Mouse (Mus musculus) B cell, adult 62 days (primary cell): ENCODE data around the gene Gm13030. TPM values are rescaled to one million over a fixed set of nuclear protein-coding genes. Genes with fewer than 3 reads are reported as not detected.

ENCODE experiments used
- total RNA-seq: library from RNA; stranded (reverse); gene quantifications from 4 replicates; pipeline ENCODE4 v1.2.4, GENCODE M21; 2023

The Gm13030 gene
- not detected in 4 replicates for total RNA-seq

DNA sequence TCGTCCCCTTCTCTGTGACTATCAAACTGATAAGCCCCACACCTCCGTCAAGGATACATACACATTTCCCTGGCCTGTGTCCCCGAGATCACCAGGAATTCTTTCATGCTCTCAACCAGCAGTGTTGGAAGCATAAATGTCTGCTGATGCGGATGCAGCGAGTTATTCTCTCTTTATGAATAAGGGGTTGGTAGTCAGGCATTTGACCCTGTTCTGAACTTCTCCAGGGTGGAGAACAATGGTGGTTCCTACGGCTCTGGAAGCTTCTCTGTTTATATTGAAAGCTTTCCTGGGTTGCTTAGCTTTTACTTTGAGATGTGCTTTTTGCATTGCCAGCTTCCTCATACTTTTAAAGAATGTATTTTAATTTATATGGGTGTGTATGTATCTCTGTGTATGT, at the start of gene Gm13030:
Gene Gm13030, minus strand, starts transcription at position 101 of the 400 bp plus-strand sequence.

DNA sequence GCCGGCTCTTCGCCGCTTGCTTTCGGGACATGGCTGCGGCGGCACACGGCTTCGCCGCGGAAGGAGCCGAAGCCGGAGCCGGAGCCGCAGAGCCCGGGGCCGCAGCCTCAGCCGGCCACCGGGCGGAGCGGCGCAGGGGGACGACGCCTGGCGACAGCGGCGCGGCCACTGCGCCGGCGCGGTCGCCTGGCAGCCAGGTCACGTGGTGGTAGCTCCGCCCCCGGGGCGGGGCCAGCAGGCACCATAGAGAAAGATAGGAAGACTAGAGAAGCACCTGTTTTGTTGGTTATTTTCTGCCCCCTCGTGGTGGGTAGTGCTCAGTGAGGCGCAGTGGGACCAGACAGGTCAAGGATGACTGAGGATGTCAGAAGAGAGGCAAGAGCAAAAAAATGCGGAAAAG, 40.0 kb upstream of the Gm13030 start, which contains the start of gene Otud3:
Gene Otud3, minus strand, starts transcription at position 149 of the 400 bp plus-strand sequence.

DNA sequence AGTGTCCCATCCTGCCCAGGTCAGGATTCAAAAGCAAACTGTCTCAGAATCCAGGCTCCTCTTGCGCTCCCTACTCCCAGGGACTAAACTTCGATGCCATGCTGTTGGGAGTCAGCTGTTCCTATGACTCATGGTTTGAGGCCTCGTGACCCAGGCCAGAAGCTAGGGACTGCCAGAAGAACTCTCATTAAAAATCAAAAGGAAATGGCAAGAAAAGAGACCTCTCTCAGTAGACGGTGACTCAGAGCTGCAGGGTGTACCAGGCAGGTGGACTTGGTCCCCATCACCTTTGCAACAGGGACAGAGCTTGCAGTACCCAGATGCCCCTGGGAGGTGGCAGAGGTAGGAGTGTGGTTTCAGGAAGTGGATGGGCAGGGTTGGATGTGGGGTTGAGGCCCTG, 4.0 kb upstream of the Gm13030 start, which contains the start of gene Pla2g2e:
Gene Pla2g2e, plus strand, starts transcription at position 212 of the 400 bp plus-strand sequence.

DNA sequence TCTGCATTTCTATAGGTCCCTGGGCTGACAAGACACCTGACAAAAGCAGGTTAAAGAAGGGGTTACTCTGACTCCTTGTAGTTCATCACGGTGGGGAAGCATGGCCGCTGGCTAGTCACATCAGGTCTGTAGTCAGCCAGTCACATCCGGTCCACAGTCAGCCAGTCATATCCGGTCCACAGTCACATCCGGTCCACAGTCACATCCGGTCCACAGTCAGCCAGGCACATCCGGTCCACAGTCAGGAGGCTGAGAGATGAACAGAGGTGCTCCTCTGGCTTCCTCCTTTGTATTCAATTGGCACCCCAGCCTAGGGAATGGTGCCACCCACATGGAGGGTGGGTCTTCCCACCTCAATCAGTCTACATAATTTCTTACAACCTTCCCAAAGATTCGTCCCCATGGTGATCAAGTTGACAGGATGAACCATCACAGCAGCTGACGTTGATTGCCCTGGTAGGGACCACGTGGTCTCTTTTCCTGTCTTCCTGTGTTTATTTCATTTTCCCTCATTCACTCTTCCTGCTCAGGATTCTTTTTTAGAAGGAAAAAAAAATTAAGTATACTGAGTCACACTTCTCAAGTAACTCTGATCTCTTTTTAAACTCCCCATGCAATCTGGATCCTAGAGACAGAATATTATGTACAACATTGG, 10.3 kb downstream of the Gm13030 start, which contains the start of gene Pla2g5:
Gene Pla2g5, minus strand, starts transcription at position 139 of the 655 bp plus-strand sequence.

Other genes with a start within 250 kb of the Gm13030 start
- not detected in 4 replicates for gene Vwa5b1, start 238.1 kb downstream of the Gm13030 start, total RNA-seq
- gene Pla2g2c, start 149.2 kb downstream of the Gm13030 start, total RNA-seq: not detected in 4 replicates
- not detected in 4 replicates for gene Ubxn10, start 136.8 kb downstream of the Gm13030 start, total RNA-seq
- not detected in 4 replicates for gene Pla2g2f, start 116.3 kb downstream of the Gm13030 start, total RNA-seq
- gene Pla2g2d, start 98.2 kb downstream of the Gm13030 start, total RNA-seq: 0.91 TPM in 1 of 4 replicates, not detected in the others
- 1.9 TPM in 1 of 4 replicates, not detected in the others for gene Pla2g5, start 10.5 kb downstream of the Gm13030 start, total RNA-seq
- not detected in 4 replicates for gene Pla2g2e, start 4.0 kb upstream of the Gm13030 start, total RNA-seq
- 7.3 to 8.7 TPM (median 8.3 TPM) in 4 replicates for gene Otud3, start 40.0 kb upstream of the Gm13030 start, total RNA-seq
- gene Rnf186, start 93.1 kb upstream of the Gm13030 start, total RNA-seq: not detected in 4 replicates
- 30.2 to 35.8 TPM (median 35.2 TPM) in 4 replicates for gene Tmco4, start 98.9 kb upstream of the Gm13030 start, total RNA-seq
- gene Htr6, start 201.6 kb upstream of the Gm13030 start, total RNA-seq: not detected in 4 replicates
- gene Nbl1, start 219.0 kb upstream of the Gm13030 start, total RNA-seq: 1.2 to 1.9 TPM (median 1.5 TPM) in 4 replicates